Mouse (Mus musculus) cortical plate, adult 2 months (tissue): Measurements from ENCODE around the gene 4933402D24Rik. TPM values are rescaled to one million over a fixed set of nuclear protein-coding genes. Genes with fewer than 3 reads are reported as not detected.

Source experiments
- H3K27ac ChIP-seq: fragments of 200-500 bp; 2 replicates; pipeline ENCODE4 v1.5.1; 2012; ENCODE audit warnings: low read length, control low read depth, inconsistent platforms; ENCODE audit not compliant: insufficient read depth
- H3K4me1 ChIP-seq: fragments of 200-500 bp; 2 replicates; pipeline ENCODE4 v1.6.1; 2011; ENCODE audit warnings: low read length; ENCODE audit not compliant: control insufficient read depth, insufficient read depth
- H3K4me3 ChIP-seq: fragments of 200-500 bp; 2 replicates; pipeline ENCODE4 v1.5.1; 2011; ENCODE audit warnings: mild to moderate bottlenecking, low read length, control low read depth; ENCODE audit not compliant: insufficient read depth
- CTCF ChIP-seq: fragments of 200-500 bp; IDR thresholded peaks from 2 replicates; pipeline ENCODE4 v1.5.1; 2011; ENCODE audit warnings: mild to moderate bottlenecking, control low read depth, low read length; ENCODE audit not compliant: insufficient read depth; ENCODE audit errors: extremely low read depth
- POLR2A ChIP-seq: fragments of 200-500 bp; IDR thresholded peaks from 2 replicates; pipeline ENCODE4 v1.6.1; 2011; ENCODE audit warnings: mild to moderate bottlenecking, low read length, control low read depth; ENCODE audit not compliant: insufficient read depth; ENCODE audit errors: extremely low read depth
- polyA plus RNA-seq: library from polyadenylated mRNA; depleted of rRNA; stranded (reverse); fragments of >200 nt; gene quantifications from 2 replicates; pipeline ENCODE4 v1.2.3, GENCODE M21; 2012; rRNA removed

4933402D24Rik gene
- 0.15 and 0.26 TPM in 2 replicates for polyA plus RNA-seq

GRCm38 (mm10) chr1:63769167-63769566 is at the start of gene 4933402D24Rik:
Gene 4933402D24Rik, minus strand, starts transcription at chr1:63769267.
- TF ChIP-seq CTCF (no peak), POLR2A (no peak)
- Histone ChIP-seq H3K27ac (peak within 1 kb of the TSS; percentile 21; the same call in 1 of the 2 replicates), H3K4me1 (peaks cover 7% of the 10 kb centered on the region), H3K4me3 (no peak within 1 kb of the TSS)

DNA sequence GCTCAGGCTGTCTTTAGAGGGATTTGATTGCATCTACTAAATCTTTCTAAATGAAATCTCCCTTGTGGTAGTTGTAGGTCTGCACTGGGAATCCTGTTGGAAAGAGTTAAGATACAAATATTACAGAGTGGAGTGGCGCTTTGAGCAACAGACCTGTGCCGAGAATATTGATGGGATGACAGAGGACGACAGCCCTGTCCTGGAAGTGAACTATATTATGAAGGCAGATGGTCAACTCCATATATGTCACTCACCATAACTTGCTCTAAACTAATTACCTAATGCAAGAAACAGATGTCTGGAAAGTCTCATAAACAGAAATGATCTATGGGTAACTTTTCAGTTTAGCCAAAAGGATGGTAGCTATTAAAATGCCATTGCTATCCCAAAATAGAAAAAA is 39.5 kb upstream of the 4933402D24Rik start:
- TF ChIP-seq CTCF (no peak), POLR2A (no peak)
- no peak overlapping the region for H3K4me3 ChIP-seq
- H3K27ac ChIP-seq, result no peak overlapping the region
- no peaks in the 10 kb centered on the region; the same call in 1 of the 2 replicates for H3K4me1 ChIP-seq

DNA sequence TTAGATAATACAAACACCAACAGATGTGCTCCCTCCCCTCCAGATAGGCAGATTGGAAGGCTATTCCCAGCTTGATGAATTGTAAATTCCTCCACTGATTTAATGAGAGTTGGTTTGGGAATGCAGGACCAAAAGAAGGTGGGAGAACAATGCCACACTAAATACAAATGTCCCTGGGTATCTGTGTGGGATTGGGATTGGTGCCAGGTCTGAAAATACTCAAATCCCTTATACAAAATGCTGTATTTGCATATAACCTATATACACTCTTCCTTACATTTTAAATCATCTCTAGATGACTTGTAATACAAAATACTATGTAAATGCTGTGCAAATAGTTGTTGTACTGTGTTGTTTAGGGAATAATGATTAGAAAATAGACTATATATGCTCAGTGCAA is 36.0 kb upstream of the 4933402D24Rik start:
- Histone ChIP-seq H3K4me3 (no peak overlapping the region), H3K4me1 (no peaks in the 10 kb centered on the region; the same call in 1 of the 2 replicates), H3K27ac (no peak overlapping the region)
- no peak for TF ChIP-seq POLR2A
- no peak for TF ChIP-seq CTCF

DNA sequence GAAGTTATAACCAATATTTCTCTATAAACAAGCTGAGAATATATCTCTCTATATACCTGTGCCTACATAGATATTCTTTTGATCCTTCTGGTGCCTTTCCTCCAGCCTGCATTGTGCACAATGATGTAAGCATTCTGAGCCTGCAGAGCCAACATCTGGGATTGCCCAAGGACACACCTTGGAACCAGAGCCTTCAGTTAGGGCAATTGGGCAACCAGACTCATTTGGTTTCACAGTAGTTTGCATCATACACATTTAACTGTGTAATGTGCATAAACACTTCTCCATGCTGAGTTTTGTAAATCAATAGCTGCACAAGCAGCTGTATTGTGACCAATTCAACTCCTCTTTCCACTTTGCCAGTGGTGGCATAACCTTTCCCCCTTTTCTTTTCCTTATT is 25.3 kb upstream of the 4933402D24Rik start:
- TF ChIP-seq POLR2A, result no peak
- TF ChIP-seq CTCF, result no peak
- no peaks in the 10 kb centered on the region for H3K4me1 ChIP-seq
- no peak overlapping the region for H3K4me3 ChIP-seq
- no peak overlapping the region for H3K27ac ChIP-seq

GRCm38 (mm10) chr1:63776902-63777630 is 8.0 kb upstream of the 4933402D24Rik start:
- TF ChIP-seq POLR2A (no peak), CTCF (no peak)
- H3K4me3 ChIP-seq, result no peak overlapping the region
- H3K27ac ChIP-seq, result no peak overlapping the region
- H3K4me1 ChIP-seq, result no peaks in the 10 kb centered on the region

GRCm38 (mm10) chr1:63776396-63776795 is 7.3 kb upstream of the 4933402D24Rik start:
- H3K27ac ChIP-seq, result no peak overlapping the region
- TF ChIP-seq POLR2A (no peak), CTCF (no peak)
- no peaks in the 10 kb centered on the region for H3K4me1 ChIP-seq
- no peak overlapping the region for H3K4me3 ChIP-seq

DNA sequence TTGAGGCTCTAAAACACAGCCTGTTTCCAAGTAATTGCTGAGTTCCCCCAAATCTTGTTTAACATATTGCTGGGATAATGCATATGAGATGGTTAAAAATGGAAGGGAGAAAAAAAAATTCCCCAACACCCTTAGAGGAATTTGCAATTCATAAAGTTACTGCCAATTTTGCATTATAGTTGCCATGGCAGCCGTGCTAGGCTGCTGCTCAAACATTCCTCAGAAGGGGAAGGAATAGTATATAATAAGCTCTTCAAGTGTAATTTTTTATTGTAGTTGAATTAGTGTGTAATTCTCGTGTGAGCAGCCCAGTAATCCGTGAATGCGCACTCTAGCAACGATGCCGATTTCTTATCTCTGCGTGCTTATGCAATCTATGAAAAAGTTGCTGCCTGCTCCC is 1.2 kb upstream of the 4933402D24Rik start:
- no peak for TF ChIP-seq CTCF
- TF ChIP-seq POLR2A, result no peak

GRCm38 (mm10) chr1:63768112-63768511 is 955 bp downstream of the 4933402D24Rik start:
- TF ChIP-seq CTCF (no peak), POLR2A (no peak)
- Histone ChIP-seq H3K4me3 (no peak overlapping the region), H3K4me1 (peaks cover 11% of the 10 kb centered on the region), H3K27ac (no peak overlapping the region)

More for the DNA sequence above, 1.2 kb upstream of the 4933402D24Rik start:
- H3K4me3 ChIP-seq, result no peak overlapping the region
- H3K27ac ChIP-seq, result 0 out of 2 replicates have a peak overlapping the region, but pooled peaks have one; percentile 21
- H3K4me1 ChIP-seq, result peaks cover 7% of the 10 kb centered on the region

DNA sequence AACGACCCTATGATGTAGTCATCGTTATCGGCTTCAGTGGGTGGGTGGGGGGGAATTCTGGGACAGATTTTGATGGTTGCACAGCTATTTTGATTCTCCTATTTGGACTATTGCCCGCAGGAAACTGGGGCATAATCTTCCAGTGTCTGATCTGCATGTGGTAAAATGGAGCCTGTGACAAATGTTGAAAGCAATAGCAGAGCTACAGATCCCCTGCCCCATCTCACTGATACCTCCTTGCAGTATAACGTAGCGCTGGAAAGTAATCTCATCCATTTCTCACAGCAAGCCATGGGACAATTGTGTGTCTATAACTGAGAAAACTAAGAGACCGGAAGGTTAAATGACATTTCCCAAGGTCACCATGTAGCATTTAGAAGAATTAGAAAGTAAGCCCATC is 4.7 kb downstream of the 4933402D24Rik start:
- peaks cover 7% of the 10 kb centered on the region; the same call in 1 of the 2 replicates for H3K4me1 ChIP-seq
- H3K4me3 ChIP-seq, result no peak overlapping the region
- no peak overlapping the region for H3K27ac ChIP-seq
- TF ChIP-seq CTCF (no peak), POLR2A (no peak)

DNA sequence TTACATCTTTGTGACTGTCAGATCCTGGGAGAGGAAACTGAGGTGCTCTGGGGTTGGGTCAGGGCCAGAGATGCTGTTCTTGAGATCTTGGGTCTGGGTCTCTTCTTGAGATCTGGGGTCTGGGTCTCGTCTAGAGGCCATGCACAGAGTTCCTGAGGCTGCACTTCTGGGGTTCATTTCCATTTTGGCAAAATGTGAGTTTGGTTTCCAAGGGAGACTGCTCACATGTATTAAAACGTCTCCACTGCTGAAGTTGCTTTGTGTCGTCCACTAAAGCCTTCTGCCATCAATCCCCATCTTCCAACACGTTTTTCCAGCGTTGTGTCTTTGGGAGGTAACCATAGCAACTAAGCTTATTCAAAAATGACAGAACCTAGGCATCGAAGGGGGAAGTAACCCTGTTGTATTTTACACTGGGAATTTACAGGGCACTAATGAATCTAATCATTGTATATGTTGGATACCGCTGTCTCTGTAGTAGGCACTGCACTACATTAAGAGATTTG is 5.1 kb downstream of the 4933402D24Rik start:
- no peak overlapping the region for H3K4me3 ChIP-seq
- TF ChIP-seq CTCF (no peak), POLR2A (no peak)
- H3K4me1 ChIP-seq, result peaks cover 7% of the 10 kb centered on the region; the same call in 1 of the 2 replicates
- H3K27ac ChIP-seq, result no peak overlapping the region
